Mouse (Mus musculus) midbrain, embryonic 14.5 days (tissue): ENCODE measurements at regions not wholly inside any gene's neighbourhood (a gene's known extent, or its start where the extent isn't known, plus 50 kb on each side); places are given as distances from the start of the nearest gene placed in this dataset.
A peak's percentile ranks its signal among the peaks of the same experiment; 100 is the strongest.

ENCODE experiments used
- ATAC-seq: fragments of 200-750 bp; cut with Nextera tagmentation; 2 replicates; pipeline ENCODE4 v1.8.0; 2017; ENCODE audit warnings: moderate number of reproducible peaks, moderate library complexity; ENCODE audit not compliant: low FRiP score, low TSS enrichment
- DNase-seq: peaks from one replicate; pipeline ENCODE4 v3.0.0-alpha.2; 2015
- H3K27ac ChIP-seq: fragments of 300-500 bp; sonication (generic); replicated peaks from 2 replicates; pipeline ENCODE4 v1.5.1; 2014; ENCODE audit warnings: mild to moderate bottlenecking, low read depth, low read length, moderate library complexity
- H3K27me3 ChIP-seq: fragments of 300-500 bp; sonication (generic); 2 replicates; pipeline ENCODE4 v1.6.1; 2014; ENCODE audit warnings: low read length, control low read depth, mixed read lengths; ENCODE audit not compliant: control insufficient read depth, insufficient read depth
- H3K36me3 ChIP-seq: fragments of 300-500 bp; sonication (generic); 2 replicates; pipeline ENCODE4 v1.6.1; 2014; ENCODE audit warnings: low read length, control low read depth; ENCODE audit not compliant: control insufficient read depth, insufficient read depth
- H3K4me1 ChIP-seq: fragments of 300-500 bp; sonication (generic); 2 replicates; pipeline ENCODE4 v1.6.1; 2014; ENCODE audit warnings: mild to moderate bottlenecking, antibody characterized with exemption, low read length, control low read depth; ENCODE audit not compliant: control insufficient read depth, insufficient read depth
- H3K4me2 ChIP-seq: fragments of 300-500 bp; sonication (generic); 2 replicates; pipeline ENCODE4 v1.6.1; 2014; ENCODE audit warnings: mild to moderate bottlenecking, low read length, moderate library complexity
- H3K4me3 ChIP-seq: fragments of 300-500 bp; sonication (generic); replicated peaks from 2 replicates; pipeline ENCODE4 v1.5.1; 2014; ENCODE audit warnings: low read depth, low read length
- H3K9ac ChIP-seq: fragments of 300-500 bp; sonication (generic); replicated peaks from 2 replicates; pipeline ENCODE4 v1.6.1; 2014; ENCODE audit warnings: mild to moderate bottlenecking, low read length, moderate library complexity
- H3K9me3 ChIP-seq: fragments of 300-500 bp; sonication (generic); 2 replicates; pipeline ENCODE4 v1.6.1; 2016; ENCODE audit warnings: low read length, control low read depth, mixed read lengths; ENCODE audit not compliant: control insufficient read depth
- WGBS: fragments of 180-500 bp; shearing (Covaris S2); extraction: QIAGEN DNeasy Blood & Tissue Kit; methylation state at CpG from one replicate; pipeline ENCODE4 v1.1.7; 2014; 5-methylcytosine and 5-hydroxymethylcytosine counted together

- Histone ChIP-seq H3K36me3 (no peaks in the 10 kb centered on the region), H3K9ac (no peak overlapping the region), H3K4me3 (no peak overlapping the region), H3K4me2 (no peak overlapping the region), H3K4me1 (no peaks in the 10 kb centered on the region), H3K9me3 (no peaks in the 10 kb centered on the region), H3K27me3 (no peaks in the 10 kb centered on the region), H3K27ac (no peak overlapping the region)
- DNase-seq: no peak
- 77% methylated on average over 3 of the region's 3 CpGs for WGBS
- ATAC-seq: no peak
These were observed 739.7 kb downstream of the Utrn start for GRCm38 (mm10) chr10:12129486-12129885.

GRCm38 (mm10) chr10:12144691-12145090 is 724.5 kb downstream of the Utrn start:
- Histone ChIP-seq H3K9ac (no peak overlapping the region), H3K27ac (no peak overlapping the region), H3K4me2 (no peak overlapping the region), H3K4me1 (no peaks in the 10 kb centered on the region), H3K36me3 (no peaks in the 10 kb centered on the region), H3K4me3 (no peak overlapping the region), H3K27me3 (no peaks in the 10 kb centered on the region), H3K9me3 (no peaks in the 10 kb centered on the region)
- DNase-seq (no peak), ATAC-seq (no peak)
- WGBS: 76% methylated on average over 1 of the region's 1 CpGs

GRCm38 (mm10) chr10:12146942-12147537 is 722.1 kb downstream of the Utrn start:
- no peak for ATAC-seq
- H3K27ac ChIP-seq: no peak overlapping the region
- 88% methylated on average over 9 of the region's 9 CpGs for WGBS
- no peaks in the 10 kb centered on the region for H3K9me3 ChIP-seq
- DNase-seq: no peak
- no peak overlapping the region for H3K4me2 ChIP-seq
- no peaks in the 10 kb centered on the region for H3K36me3 ChIP-seq
- H3K4me1 ChIP-seq: no peaks in the 10 kb centered on the region
- H3K4me3 ChIP-seq: no peak overlapping the region
- H3K27me3 ChIP-seq: no peaks in the 10 kb centered on the region
- H3K9ac ChIP-seq: no peak overlapping the region

GRCm38 (mm10) chr10:12170243-12170642 is 698.9 kb downstream of the Utrn start:
- no peak overlapping the region for H3K9ac ChIP-seq
- no peaks in the 10 kb centered on the region for H3K27me3 ChIP-seq
- 89% methylated on average over 3 of the region's 3 CpGs for WGBS
- no peaks in the 10 kb centered on the region for H3K9me3 ChIP-seq
- no peaks in the 10 kb centered on the region for H3K4me1 ChIP-seq
- H3K36me3 ChIP-seq: no peaks in the 10 kb centered on the region
- H3K4me3 ChIP-seq: no peak overlapping the region
- no peak overlapping the region for H3K27ac ChIP-seq
- ATAC-seq (no peak), DNase-seq (no peak)
- no peak overlapping the region for H3K4me2 ChIP-seq

GRCm38 (mm10) chr10:12174200-12174818 is 694.9 kb downstream of the Utrn start:
- WGBS: 61% methylated on average over 14 of the region's 14 CpGs
- ATAC-seq: no peak

GRCm38 (mm10) chr10:12175141-12175540 is 694.0 kb downstream of the Utrn start:
- ATAC-seq: no peak
- no peaks in the 10 kb centered on the region for H3K4me1 ChIP-seq
- DNase-seq: peak; percentile 13
- no peaks in the 10 kb centered on the region for H3K27me3 ChIP-seq
- 30% methylated on average over 3 of the region's 3 CpGs for WGBS
- no peak overlapping the region for H3K4me3 ChIP-seq
- H3K27ac ChIP-seq: no peak overlapping the region
- H3K9me3 ChIP-seq: no peaks in the 10 kb centered on the region
- no peaks in the 10 kb centered on the region for H3K36me3 ChIP-seq
- no peak overlapping the region for H3K9ac ChIP-seq
- no peak overlapping the region for H3K4me2 ChIP-seq

More at GRCm38 (mm10) chr10:12174200-12174818, 694.9 kb downstream of the Utrn start:
- Histone ChIP-seq H3K27me3 (no peaks in the 10 kb centered on the region), H3K36me3 (no peaks in the 10 kb centered on the region), H3K4me3 (no peak overlapping the region), H3K4me2 (no peak overlapping the region), H3K9me3 (no peaks in the 10 kb centered on the region), H3K4me1 (no peaks in the 10 kb centered on the region), H3K27ac (no peak overlapping the region), H3K9ac (no peak overlapping the region)
- DNase-seq: peak; percentile 5

- H3K36me3 ChIP-seq: no peaks in the 10 kb centered on the region
- DNase-seq: no peak
- H3K4me2 ChIP-seq: no peak overlapping the region
- no peaks in the 10 kb centered on the region for H3K27me3 ChIP-seq
- ATAC-seq: no peak
- no peaks in the 10 kb centered on the region for H3K4me1 ChIP-seq
- WGBS: 83% methylated on average over 1 of the region's 1 CpGs
- H3K9me3 ChIP-seq: no peaks in the 10 kb centered on the region
- H3K4me3 ChIP-seq: no peak overlapping the region
- no peak overlapping the region for H3K27ac ChIP-seq
- H3K9ac ChIP-seq: no peak overlapping the region
These were observed 691.7 kb downstream of the Utrn start for GRCm38 (mm10) chr10:12177482-12177881.

- H3K36me3 ChIP-seq: no peaks in the 10 kb centered on the region
- H3K4me3 ChIP-seq: no peak overlapping the region
- ATAC-seq (no peak), DNase-seq (no peak)
- H3K9me3 ChIP-seq: no peaks in the 10 kb centered on the region
- H3K27ac ChIP-seq: no peak overlapping the region
- no peak overlapping the region for H3K4me2 ChIP-seq
- 87% methylated on average over 4 of the region's 4 CpGs for WGBS
- no peaks in the 10 kb centered on the region for H3K4me1 ChIP-seq
- no peak overlapping the region for H3K9ac ChIP-seq
- no peaks in the 10 kb centered on the region for H3K27me3 ChIP-seq
These were observed 688.2 kb downstream of the Utrn start for GRCm38 (mm10) chr10:12180965-12181364.
